Mouse (Mus musculus) lung, postnatal 14 days (tissue): ENCODE results near the gene Bcl2l1.

ENCODE experiments used
- DNase-seq: peaks from one replicate; pipeline ENCODE4 v3.0.0; 2021

Gene Bcl2l1

GRCm38 (mm10) chr2:152734984-152735383, 96.5 kb downstream of the Bcl2l1 start:
- DNase-seq = peak; percentile 96

- DNase-seq = no peak
These were observed 97.0 kb downstream of the Bcl2l1 start for GRCm38 (mm10) chr2:152734501-152734900.

GRCm38 (mm10) chr2:152733201-152733600, 98.3 kb downstream of the Bcl2l1 start:
- DNase-seq = no peak
